Mouse (Mus musculus): ENCODE measurements around the gene Tbcd.

Tbcd gene

DNA sequence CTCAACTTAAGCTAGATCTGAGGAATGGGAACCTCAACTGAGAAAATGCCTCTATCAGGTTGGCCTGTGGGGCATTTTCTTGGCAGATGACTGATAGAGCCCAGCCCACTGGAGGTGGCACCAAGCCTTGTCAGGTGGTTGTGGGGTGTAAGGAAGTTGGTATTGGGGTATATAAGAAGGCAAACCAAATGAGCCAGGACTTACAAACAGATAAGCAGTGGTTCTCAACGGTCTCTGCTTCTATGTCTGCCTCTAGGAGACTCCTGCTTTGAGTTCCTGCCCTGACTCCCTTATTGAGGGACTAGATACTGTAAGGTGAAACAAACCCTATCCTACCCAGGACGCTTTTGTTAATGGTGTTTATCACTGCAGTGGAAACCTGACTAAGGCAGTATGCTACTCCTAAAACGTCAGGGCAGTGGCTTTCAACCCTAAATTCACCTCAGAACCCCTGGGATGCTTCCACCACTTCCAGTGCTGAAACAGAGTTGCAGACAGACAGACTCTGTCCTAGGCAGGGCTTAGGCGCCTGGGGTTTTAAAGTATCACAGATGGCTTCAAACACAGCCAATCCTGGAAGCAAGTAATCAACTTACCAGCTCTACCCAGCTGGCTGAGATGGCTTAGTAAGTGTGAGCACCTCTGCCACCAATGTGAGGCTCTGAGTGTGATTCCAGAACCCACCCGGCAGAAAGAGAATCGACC, 204.2 kb downstream of the Tbcd start:
- DNase-seq, result no peak

DNA sequence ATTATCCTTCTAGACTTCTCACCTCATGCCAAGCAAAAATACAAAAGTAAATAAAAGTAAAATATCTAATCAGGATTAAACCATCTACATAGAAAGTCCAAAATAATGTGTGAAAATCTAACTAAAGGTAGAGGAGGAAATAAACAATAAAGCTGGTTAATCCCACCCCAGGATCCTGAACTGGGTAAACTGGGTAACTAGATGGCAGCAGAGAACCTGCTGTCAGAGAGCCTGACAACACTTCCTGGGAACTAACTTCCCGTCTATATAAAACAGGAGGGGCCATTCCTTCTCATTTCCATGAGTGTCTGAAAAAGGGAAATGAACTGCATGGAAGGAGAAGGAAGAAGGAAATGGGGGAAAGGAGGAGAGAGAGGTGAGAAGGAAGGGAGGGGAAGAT, 206.4 kb downstream of the Tbcd start:
- DNase-seq, result no peak

DNA sequence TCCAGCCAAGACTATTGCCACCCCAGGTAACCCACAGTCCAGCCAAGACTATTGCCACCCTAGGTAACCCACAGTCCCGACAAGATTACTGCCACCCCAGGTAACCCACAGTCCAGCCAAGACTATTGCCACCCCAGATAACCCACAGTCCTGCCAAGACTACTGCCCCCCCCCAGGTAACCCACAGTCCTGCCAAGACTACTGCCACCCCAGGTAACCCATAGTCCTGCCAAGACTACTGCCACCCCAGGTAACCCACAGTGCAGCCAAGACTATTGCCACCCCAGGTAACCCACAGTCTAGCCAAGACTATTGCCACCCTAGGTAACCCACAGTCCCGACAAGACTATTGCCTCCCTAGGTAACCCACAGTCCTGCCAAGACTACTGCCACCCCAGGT, 208.9 kb downstream of the Tbcd start:
- peak in 1 of 2 experiments; percentile 42 for DNase-seq

DNA sequence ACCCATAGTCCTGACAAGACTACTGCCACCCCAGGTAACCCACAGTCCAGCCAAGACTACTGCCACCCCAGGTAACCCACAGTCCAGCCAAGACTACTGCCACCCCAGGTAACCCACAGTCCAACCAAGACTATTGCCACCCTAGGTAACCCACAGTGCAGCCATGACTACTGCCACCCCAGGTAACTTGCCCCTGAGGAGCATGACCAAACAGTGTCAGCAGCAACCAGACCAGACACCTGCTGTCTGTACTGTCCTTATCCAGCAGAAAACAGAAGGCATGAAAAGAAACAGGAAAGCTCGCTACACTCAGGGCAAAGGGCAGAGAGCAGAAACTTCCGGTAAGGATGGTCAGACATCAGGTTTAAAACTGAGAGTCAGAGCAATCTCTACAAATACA, 209.4 kb downstream of the Tbcd start:
- DNase-seq, result no peak
